Mouse (Mus musculus) CD4-positive, CD25-positive, alpha-beta regulatory T cell, adult 2 months (primary cell): Measurements from ENCODE around the gene Ube2o.

Source experiments
- DNase-seq: peaks from one replicate; pipeline ENCODE4 v3.0.0-alpha.2; 2012; ENCODE audit warnings: low read depth, low spot score

Gene Ube2o

DNA sequence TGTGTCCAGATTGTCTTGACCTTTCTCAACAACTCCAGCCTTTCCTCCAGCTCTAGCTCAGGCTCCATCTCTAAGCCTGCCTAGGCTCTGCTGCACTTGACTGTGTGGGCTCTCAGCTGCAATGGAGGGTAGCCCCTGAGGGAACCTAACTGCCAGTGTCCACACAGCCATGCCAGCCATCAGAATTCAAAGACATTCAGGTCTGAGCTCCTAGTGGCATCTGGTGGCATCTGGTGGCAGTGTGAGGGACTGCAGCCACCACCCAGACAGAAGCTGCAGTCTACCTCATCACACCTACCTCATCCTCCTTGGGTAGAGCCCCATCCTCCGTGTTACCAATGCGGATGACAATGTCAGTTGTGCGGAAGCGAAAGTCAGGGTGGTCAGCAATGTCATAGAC lies 38.1 kb downstream of the Ube2o start:
- peak; percentile 53 for DNase-seq

- no peak for DNase-seq
Measured at GRCm38 (mm10) chr11:116541183-116541582, 40.1 kb downstream of the Ube2o start.

- DNase-seq: no peak
Measured at GRCm38 (mm10) chr11:116538142-116538735, 43.0 kb downstream of the Ube2o start.

DNA sequence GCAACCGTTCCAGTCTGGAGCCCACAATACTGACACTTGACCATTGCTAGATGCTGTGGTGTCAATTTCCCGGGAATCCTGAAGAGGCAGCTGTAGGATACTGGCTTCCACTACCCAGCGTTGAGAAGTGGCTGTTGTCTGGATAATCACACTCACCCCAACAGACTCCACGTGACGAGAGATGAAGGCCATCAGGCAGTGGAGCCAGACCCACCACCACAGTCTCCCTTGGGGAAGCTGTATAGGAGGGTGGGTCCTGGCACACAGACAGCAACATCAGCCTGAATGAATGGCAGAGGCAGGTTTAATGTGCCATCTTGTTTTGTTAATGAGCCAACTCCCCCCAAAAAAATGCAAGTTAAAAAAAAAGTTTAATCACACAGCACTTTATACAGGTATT lies 43.9 kb downstream of the Ube2o start:
- DNase-seq: no peak

DNA sequence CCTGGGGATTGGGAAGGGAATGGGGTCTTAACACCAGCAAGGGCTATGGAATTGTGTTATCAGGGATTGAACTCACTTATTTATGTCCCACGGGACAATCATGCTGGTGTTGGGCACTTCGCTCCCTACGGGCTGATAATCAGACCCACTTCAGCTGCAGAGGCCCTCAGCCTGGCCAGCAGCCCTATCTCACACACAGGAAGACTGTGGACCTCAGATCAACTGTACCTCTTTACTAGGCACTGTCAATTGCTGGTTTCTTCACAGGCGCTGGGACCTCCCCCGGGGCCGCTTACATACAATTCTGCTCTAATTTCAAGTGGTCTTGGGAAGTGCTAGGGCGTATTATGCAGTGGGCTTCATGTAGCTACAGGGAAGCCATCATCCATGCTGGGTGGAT lies 44.6 kb downstream of the Ube2o start:
- DNase-seq: no peak

DNA sequence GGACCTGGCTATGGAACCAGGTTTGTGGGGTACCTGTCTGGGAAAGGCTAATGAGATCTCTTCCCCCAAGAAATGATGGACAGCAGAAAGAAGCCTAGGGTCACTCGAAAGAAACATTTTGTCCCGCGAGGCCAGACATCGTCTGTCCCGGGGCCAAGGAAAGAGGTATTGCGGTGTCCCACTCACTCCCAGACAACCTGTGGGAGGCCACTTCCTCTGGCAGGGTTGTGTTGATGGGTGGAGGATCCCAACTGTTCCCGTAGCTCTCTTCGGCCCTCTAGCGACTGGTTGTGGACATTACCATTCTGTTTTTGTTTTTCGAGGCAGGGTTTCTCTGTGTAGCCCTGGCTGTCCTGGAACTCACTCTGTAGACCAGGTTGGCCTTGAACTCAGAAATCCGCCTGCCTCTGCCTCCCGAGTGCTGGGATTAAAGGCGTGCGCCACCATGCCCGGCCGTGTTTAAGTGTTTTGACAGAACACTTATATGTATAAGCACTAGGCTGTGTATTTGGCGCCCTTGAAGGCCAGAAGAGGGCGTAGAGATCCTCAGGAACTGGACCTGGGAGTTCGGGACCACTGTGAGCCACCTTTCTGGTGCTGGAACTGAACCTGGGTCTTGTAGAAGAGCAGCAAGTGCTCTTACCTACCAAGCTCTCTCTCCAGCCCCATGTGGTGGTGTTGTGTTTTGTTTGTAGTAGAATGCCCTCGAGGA lies 46.9 kb downstream of the Ube2o start:
- DNase-seq: peak; percentile 70

DNA sequence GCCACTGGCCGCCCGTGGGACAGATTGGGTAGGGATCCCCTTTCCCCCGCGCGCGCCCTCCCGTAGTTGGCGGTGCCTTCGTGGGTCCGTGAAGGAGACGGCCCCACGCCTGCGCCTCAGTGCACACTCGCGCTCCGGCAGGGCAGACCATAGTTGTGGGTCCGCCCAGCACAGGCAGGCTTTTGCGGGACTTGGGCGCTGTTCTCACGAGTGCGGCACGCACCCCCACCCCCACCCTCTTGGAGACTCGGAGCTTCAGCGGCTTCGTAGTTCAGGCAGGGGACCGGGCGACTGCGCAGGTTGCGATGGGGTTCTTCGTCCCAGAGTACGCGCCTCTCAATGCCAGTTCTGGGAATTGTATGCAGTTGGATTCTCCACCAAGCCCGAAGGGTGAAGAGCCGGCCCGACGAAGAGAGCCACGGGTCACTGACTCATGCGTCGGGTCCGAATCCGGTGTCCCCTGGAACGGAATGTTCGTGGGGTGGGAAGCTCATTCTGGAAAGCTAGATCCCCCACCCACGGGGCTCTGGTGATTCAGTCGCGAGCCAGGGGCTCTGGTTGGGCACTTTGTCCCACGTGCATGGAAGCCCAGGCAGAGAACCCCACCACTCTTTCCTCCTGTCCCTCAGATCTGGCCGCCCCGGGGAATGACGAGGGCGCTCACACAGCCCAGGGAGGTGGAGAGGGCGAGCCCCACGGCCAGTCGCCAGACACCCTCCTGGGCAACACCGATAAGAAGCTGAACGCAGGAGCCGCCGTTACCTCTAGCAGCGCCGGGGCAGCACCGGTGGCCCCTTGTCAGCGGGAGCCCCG lies 47.7 kb downstream of the Ube2o start:
- peak; percentile 24 for DNase-seq

DNA sequence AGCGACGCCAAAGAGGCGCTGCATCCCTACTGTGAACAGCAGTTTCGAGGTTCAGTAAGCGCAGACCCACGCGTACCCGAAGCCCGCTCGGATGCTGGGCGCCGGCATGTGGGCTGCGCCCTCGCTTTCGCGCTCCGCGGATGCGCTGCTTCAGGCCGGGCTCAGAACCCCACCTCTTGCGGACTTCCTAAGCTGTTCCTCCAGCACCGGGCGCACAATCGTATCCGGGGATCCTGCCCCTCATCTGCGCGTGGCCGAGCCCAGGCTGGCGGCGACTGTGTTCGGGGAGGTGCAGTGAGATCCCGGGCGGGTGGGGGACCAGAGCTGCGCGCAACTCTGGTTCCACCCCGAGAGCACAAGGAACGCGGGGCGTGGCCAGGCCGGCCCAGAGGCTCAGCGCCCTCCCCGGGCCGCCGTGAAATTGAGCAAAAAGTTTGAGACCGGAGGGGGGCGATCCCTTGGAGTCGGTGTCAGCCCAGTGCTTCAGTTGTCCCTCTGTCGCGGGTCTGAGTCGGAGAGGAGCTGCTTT lies 48.4 kb downstream of the Ube2o start:
- peak; percentile 52 for DNase-seq

- DNase-seq: peak; percentile 12
Measured at GRCm38 (mm10) chr11:116532262-116532809, 48.9 kb downstream of the Ube2o start.

- peak; percentile 13 for DNase-seq
Measured at GRCm38 (mm10) chr11:116531371-116532191, 49.7 kb downstream of the Ube2o start.

GRCm38 (mm10) chr11:116530187-116531147 lies 50.8 kb downstream of the Ube2o start, which contains the start of gene Sphk1:
Gene Sphk1, plus strand, starts transcription at chr11:116530925.
- DNase-seq: no peak

DNA sequence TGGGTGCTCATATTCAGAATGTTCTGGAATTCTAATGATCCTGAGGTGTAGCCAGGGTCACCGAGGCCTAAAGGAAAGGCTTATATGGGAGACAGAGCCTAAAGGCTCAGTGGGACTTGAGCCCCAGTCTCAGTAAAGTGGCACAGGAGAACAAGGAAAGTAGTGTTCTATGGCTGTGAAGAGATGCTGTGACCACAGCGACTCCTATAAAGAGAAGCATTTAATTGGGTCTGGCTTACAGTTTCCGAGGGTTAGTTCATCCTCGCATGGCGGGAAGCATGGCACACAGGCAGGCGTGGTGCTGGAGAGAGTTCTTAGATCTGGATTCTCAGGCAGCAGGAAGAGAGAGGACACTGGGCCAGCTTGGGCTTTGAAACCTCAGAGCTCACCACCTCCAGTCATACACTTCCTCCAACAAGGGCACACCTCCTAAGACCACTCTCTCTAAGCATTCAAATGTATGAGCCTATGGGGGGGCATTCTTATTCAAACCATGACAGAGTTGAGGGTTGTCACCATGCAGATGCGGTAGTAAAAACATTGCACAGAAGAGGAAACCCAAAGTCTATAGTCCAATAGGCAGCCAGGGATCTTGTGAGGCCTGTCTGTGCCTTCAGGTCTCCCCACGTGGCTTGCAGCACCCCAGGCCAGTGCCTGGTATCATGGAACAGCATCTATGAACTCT lies 52.5 kb downstream of the Ube2o start:
- DNase-seq: no peak

DNA sequence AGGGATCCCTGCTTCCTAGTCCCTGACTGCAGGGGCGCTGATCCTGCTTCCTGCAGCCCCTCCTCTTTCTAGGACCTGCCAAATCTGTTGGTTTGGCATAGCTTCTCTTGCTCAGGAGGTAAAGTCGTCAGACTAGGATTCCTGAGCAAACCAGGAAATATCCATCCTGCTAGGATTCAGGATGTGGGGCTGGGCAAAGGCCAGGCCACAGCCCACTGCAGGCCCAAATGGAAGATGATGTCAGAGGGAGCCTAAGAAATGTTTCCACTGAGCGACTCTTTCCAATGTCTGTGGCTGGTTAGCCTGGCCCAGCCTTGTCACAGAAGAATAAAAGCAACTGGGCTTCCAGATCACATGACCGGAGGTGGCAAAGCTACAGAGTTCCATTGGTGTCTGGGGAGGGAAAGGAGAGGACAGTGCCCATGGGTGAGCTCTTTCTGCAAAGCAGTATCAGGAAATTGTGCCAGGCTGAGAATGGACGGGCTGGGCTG lies 57.5 kb downstream of the Ube2o start:
- DNase-seq: no peak

- no peak for DNase-seq
Measured at GRCm38 (mm10) chr11:116522886-116523698, 58.2 kb downstream of the Ube2o start.

DNA sequence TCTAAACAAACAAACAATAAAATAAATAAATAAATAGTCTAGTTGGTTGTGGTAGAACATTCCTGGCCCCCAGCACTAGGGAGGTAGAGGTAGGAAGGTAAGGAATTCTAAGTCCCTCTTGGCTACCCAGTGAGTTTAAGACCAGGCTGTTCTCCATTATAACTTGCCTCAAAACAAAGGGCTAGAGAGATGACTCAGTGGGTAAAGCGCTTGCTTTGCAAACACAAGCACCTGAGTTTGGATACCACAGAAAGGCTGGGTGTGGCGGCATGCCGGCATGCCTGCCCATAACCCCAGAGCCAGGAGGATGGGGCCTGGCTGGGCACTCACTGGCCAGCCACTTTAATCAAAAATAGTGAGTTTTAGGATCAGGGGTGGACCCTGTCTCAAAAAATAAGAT lies 59.2 kb downstream of the Ube2o start:
- no peak for DNase-seq

- no peak for DNase-seq
Measured at GRCm38 (mm10) chr11:116521143-116521542, 60.1 kb downstream of the Ube2o start.

DNA sequence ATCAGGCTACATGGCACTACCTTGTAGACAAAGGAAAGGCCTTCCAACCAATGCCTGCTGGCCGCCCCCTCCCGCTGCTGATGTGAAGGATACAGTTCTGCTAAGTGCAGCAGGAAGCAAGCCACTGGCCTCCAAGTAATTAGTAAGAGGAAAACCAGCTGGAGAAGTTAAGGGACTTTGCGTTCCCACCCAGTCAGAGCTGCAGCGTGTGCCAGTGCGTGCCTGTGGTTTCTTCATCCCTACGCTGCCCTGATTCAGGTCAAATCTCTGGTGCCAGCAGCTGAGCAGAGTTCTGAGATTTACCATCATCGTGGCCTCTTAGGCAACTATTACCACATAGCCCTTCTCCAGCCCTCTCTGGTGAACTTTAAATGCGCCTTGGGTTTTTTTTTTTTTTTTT lies 62.8 kb downstream of the Ube2o start:
- DNase-seq: no peak

GRCm38 (mm10) chr11:116515330-116516020 lies 65.8 kb downstream of the Ube2o start:
- DNase-seq: no peak
